8 mouse cellular contexts compared by ENCODE assay signal in genomic region chr10:81572133-81572671, GRCm38 (mm10). TPM values are rescaled to one million over a fixed set of nuclear protein-coding genes. Genes with fewer than 3 reads are reported as not detected.
DNase-seq lines count a peak whose midpoint lies in the region; ATAC-seq lines count a peak whose summit lies in the region.

No protein-coding gene starts in this region.

- WGBS in embryonic facial prominence, embryonic 10.5 days = 2% methylated on average over 9 of the region's 9 CpGs
- 3% methylated on average over 9 of the region's 9 CpGs for WGBS in hindbrain, embryonic 15.5 days
- WGBS in midbrain, embryonic 13.5 days = 3% methylated on average over 9 of the region's 9 CpGs

- H3K4me3 ChIP-seq in embryonic facial prominence, embryonic 10.5 days = peak overlapping the region; percentile 54
- H3K4me3 ChIP-seq in hindbrain, embryonic 15.5 days = peak overlapping the region; percentile 45
- H3K4me3 ChIP-seq in midbrain, embryonic 13.5 days (replicated peaks) = peak overlapping the region; percentile 13; the same call in 1 of the 2 replicates

- H3K4me2 ChIP-seq in hindbrain, embryonic 15.5 days = peak overlapping the region; percentile 84
- peak overlapping the region; percentile 44 for H3K4me2 ChIP-seq in midbrain, embryonic 13.5 days (replicated peaks)

- H3K27me3 ChIP-seq in embryonic facial prominence, embryonic 10.5 days (replicated peaks; ENCODE audit: low read depth, poor library complexity, severe bottlenecking) = peaks cover 82% of the 10 kb centered on the region
- H3K27me3 ChIP-seq in hindbrain, embryonic 15.5 days = peaks cover 34% of the 10 kb centered on the region
- H3K27me3 ChIP-seq in midbrain, embryonic 13.5 days = peaks cover 65% of the 10 kb centered on the region

- 0 out of 2 replicates have a peak, but pooled peaks cover 3% of the 10 kb centered on the region for H3K36me3 ChIP-seq in embryonic facial prominence, embryonic 10.5 days (replicated peaks)
- no peaks in the 10 kb centered on the region for H3K36me3 ChIP-seq in hindbrain, embryonic 15.5 days
- no peaks in the 10 kb centered on the region for H3K36me3 ChIP-seq in midbrain, embryonic 13.5 days

- ATAC-seq in hindbrain, embryonic 15.5 days (ENCODE audit: low FRiP score, low read depth) = peak; percentile 7; the same call in 1 of the 2 replicates
- ATAC-seq in midbrain, embryonic 13.5 days = no peak
- no peak for ATAC-seq in frontal cortex, adult (ENCODE audit: low TSS enrichment)
- ATAC-seq in megakaryocyte-erythroid progenitor cell, adult 5-6 weeks (replicated peaks; ENCODE audit: low FRiP score, low TSS enrichment, poor library complexity, severe bottlenecking) = no peak

- peak; percentile 55 for DNase-seq in kidney, adult 18-20 months
- no peak for DNase-seq in kidney, adult 9 months
- DNase-seq in embryonic facial prominence, embryonic 10.5 days (ENCODE audit: low spot score) = no peak
- no peak for DNase-seq in layer of hippocampus, postnatal 25 days (ENCODE audit: extremely low spot score in 1 of 2, low spot score in 1 of 2)

- peak overlapping the region; percentile 80 for H3K27ac ChIP-seq in embryonic facial prominence, embryonic 10.5 days (replicated peaks)
- H3K27ac ChIP-seq in hindbrain, embryonic 15.5 days (replicated peaks) = 0 out of 2 replicates have a peak overlapping the region, but pooled peaks have one; percentile 4
- peak overlapping the region; percentile 75 for H3K27ac ChIP-seq in midbrain, embryonic 13.5 days

- H3K4me1 ChIP-seq in embryonic facial prominence, embryonic 10.5 days = peaks cover 89% of the 10 kb centered on the region
- peaks cover 70% of the 10 kb centered on the region for H3K4me1 ChIP-seq in hindbrain, embryonic 15.5 days (replicated peaks)
- H3K4me1 ChIP-seq in midbrain, embryonic 13.5 days (replicated peaks) = peaks cover 73% of the 10 kb centered on the region

- H3K9ac ChIP-seq in hindbrain, embryonic 15.5 days = no peak overlapping the region
- peak overlapping the region; percentile 10; the same call in 1 of the 2 replicates for H3K9ac ChIP-seq in midbrain, embryonic 13.5 days (replicated peaks)

- no peaks in the 10 kb centered on the region for H3K9me3 ChIP-seq in embryonic facial prominence, embryonic 10.5 days
- no peaks in the 10 kb centered on the region for H3K9me3 ChIP-seq in hindbrain, embryonic 15.5 days
- H3K9me3 ChIP-seq in midbrain, embryonic 13.5 days = no peaks in the 10 kb centered on the region

RNA-seq across cellular contexts. Expression of gene Tle2, which starts 2.2 kb away (rescaled TPM):
- 14.0 and 17.1 TPM in 2 replicates for polyA plus RNA-seq in embryonic facial prominence, embryonic 10.5 days (2016; fragmentation: Nextera tagmentation; extraction: Ambion mirVana)
- polyA plus RNA-seq in hindbrain, embryonic 15.5 days (2015; fragmentation: Nextera tagmentation; extraction: Ambion mirVana) = 46.6 and 46.9 TPM in 2 replicates
- polyA plus RNA-seq in midbrain, embryonic 13.5 days (2015; fragmentation: Nextera tagmentation; extraction: Ambion mirVana) = 23.6 and 26.2 TPM in 2 replicates
- 4.2 and 5.9 TPM in 2 replicates for total RNA-seq in megakaryocyte-erythroid progenitor cell, adult 5-6 weeks (2014; fragmentation: Nextera tagmentation)
- total RNA-seq in megakaryocyte-erythroid progenitor cell, adult 5-6 weeks (2017) = 0.33 and 0.69 TPM in 2 replicates
- total RNA-seq in layer of hippocampus, postnatal 25 days (2021) = 10 to 100 TPM; 22.5 to 32.3 TPM

RNA-seq across cellular contexts. Expression of gene Aes, which starts 12.9 kb away (rescaled TPM):
- polyA plus RNA-seq in embryonic facial prominence, embryonic 10.5 days (2016; fragmentation: Nextera tagmentation; extraction: Ambion mirVana) = 266 and 347 TPM in 2 replicates
- polyA plus RNA-seq in hindbrain, embryonic 15.5 days (2015; fragmentation: Nextera tagmentation; extraction: Ambion mirVana) = 820 and 884 TPM in 2 replicates
- polyA plus RNA-seq in midbrain, embryonic 13.5 days (2015; fragmentation: Nextera tagmentation; extraction: Ambion mirVana) = 451 and 572 TPM in 2 replicates
- 185 and 209 TPM in 2 replicates for total RNA-seq in megakaryocyte-erythroid progenitor cell, adult 5-6 weeks (2014; fragmentation: Nextera tagmentation)
- 162 and 206 TPM in 2 replicates for total RNA-seq in megakaryocyte-erythroid progenitor cell, adult 5-6 weeks (2017)
- 100 to 1,000 TPM; 692 to 732 TPM for total RNA-seq in layer of hippocampus, postnatal 25 days (2021)

RNA-seq across cellular contexts. Expression of gene Gna11, which starts 27.2 kb away (rescaled TPM):
- 79.0 and 80.4 TPM in 2 replicates for polyA plus RNA-seq in embryonic facial prominence, embryonic 10.5 days (2016; fragmentation: Nextera tagmentation; extraction: Ambion mirVana)
- 94.3 and 109 TPM in 2 replicates for polyA plus RNA-seq in hindbrain, embryonic 15.5 days (2015; fragmentation: Nextera tagmentation; extraction: Ambion mirVana)
- 74.5 and 77.1 TPM in 2 replicates for polyA plus RNA-seq in midbrain, embryonic 13.5 days (2015; fragmentation: Nextera tagmentation; extraction: Ambion mirVana)
- 13.7 and 22.4 TPM in 2 replicates for total RNA-seq in megakaryocyte-erythroid progenitor cell, adult 5-6 weeks (2014; fragmentation: Nextera tagmentation)
- total RNA-seq in megakaryocyte-erythroid progenitor cell, adult 5-6 weeks (2017) = 16.0 and 57.4 TPM in 2 replicates
- total RNA-seq in layer of hippocampus, postnatal 25 days (2021) = 100 to 1,000 TPM; 110 to 121 TPM

RNA-seq across cellular contexts. Expression of gene Tle6, which starts 28.7 kb away (rescaled TPM):
- polyA plus RNA-seq in embryonic facial prominence, embryonic 10.5 days (2016; fragmentation: Nextera tagmentation; extraction: Ambion mirVana) = 7.1 and 8.2 TPM in 2 replicates
- 8.7 and 9.8 TPM in 2 replicates for polyA plus RNA-seq in hindbrain, embryonic 15.5 days (2015; fragmentation: Nextera tagmentation; extraction: Ambion mirVana)
- 2.8 and 4.4 TPM in 2 replicates for polyA plus RNA-seq in midbrain, embryonic 13.5 days (2015; fragmentation: Nextera tagmentation; extraction: Ambion mirVana)
- 7.9 and 14.3 TPM in 2 replicates for total RNA-seq in megakaryocyte-erythroid progenitor cell, adult 5-6 weeks (2014; fragmentation: Nextera tagmentation)
- 3.5 and 14.3 TPM in 2 replicates for total RNA-seq in megakaryocyte-erythroid progenitor cell, adult 5-6 weeks (2017)
- 1 to 10 TPM; 1.7 to 4.1 TPM for total RNA-seq in layer of hippocampus, postnatal 25 days (2021)

RNA-seq across cellular contexts. Expression of gene BC025920, which starts 33.9 kb away (rescaled TPM):
- 1.5 and 2.1 TPM in 2 replicates for polyA plus RNA-seq in embryonic facial prominence, embryonic 10.5 days (2016; fragmentation: Nextera tagmentation; extraction: Ambion mirVana)
- 1.7 and 2.1 TPM in 2 replicates for polyA plus RNA-seq in hindbrain, embryonic 15.5 days (2015; fragmentation: Nextera tagmentation; extraction: Ambion mirVana)
- polyA plus RNA-seq in midbrain, embryonic 13.5 days (2015; fragmentation: Nextera tagmentation; extraction: Ambion mirVana) = 2.9 and 3.0 TPM in 2 replicates
- 3.4 and 4.5 TPM in 2 replicates for total RNA-seq in megakaryocyte-erythroid progenitor cell, adult 5-6 weeks (2014; fragmentation: Nextera tagmentation)
- 2.8 and 4.6 TPM in 2 replicates for total RNA-seq in megakaryocyte-erythroid progenitor cell, adult 5-6 weeks (2017)
- total RNA-seq in layer of hippocampus, postnatal 25 days (2021) = 1 to 10 TPM; 4.2 to 4.4 TPM

Comparison
In these comparisons a context has a peak if more than half of its experiments do, and no peak if none do; other contexts are left out.
1. H3K27ac ChIP-seq: peak in every context shown above with its lines; median percentile 80 in embryonic facial prominence, embryonic 10.5 days; 75 in midbrain, embryonic 13.5 days; 4 in hindbrain, embryonic 15.5 days.